Mouse (Mus musculus) thymus, adult 2 months (tissue): ENCODE results near the gene Olfr30. TPM values are rescaled to one million over a fixed set of nuclear protein-coding genes. Genes with fewer than 3 reads are reported as not detected.

Experiments
- DNase-seq: peaks from one replicate; pipeline ENCODE4 v3.0.0; 2021
- H3K27ac ChIP-seq: fragments of 200-500 bp; 2 replicates; pipeline ENCODE4 v1.5.1; 2012; ENCODE audit warnings: low read length, control low read depth; ENCODE audit not compliant: control insufficient read depth, insufficient read depth
- H3K27me3 ChIP-seq: fragments of 200-500 bp; 2 replicates; pipeline ENCODE4 v1.6.1; 2012; ENCODE audit warnings: mild to moderate bottlenecking, low read length, moderate library complexity, mixed read lengths; ENCODE audit not compliant: control insufficient read depth, insufficient read depth
- H3K36me3 ChIP-seq: fragments of 200-500 bp; 2 replicates; pipeline ENCODE4 v1.6.1; 2012; ENCODE audit warnings: mild to moderate bottlenecking, low read length, moderate library complexity; ENCODE audit not compliant: control insufficient read depth, insufficient read depth
- H3K4me1 ChIP-seq: fragments of 200-500 bp; replicated peaks from 2 replicates; pipeline ENCODE4 v1.6.1; 2012; ENCODE audit warnings: low read length; ENCODE audit not compliant: control insufficient read depth, insufficient read depth
- H3K4me3 ChIP-seq: fragments of 200-500 bp; 2 replicates; pipeline ENCODE4 v1.5.1; 2012; ENCODE audit warnings: mild to moderate bottlenecking, low read length, control low read depth, moderate library complexity; ENCODE audit not compliant: control insufficient read depth, insufficient read depth
- CTCF ChIP-seq: fragments of 200-500 bp; IDR thresholded peaks from 2 replicates; pipeline ENCODE4 v1.5.1; 2012; ENCODE audit warnings: mild to moderate bottlenecking, control low read depth, low read length, moderate library complexity, borderline replicate concordance; ENCODE audit not compliant: control insufficient read depth, poor library complexity, insufficient read depth; ENCODE audit errors: extremely low read depth
- POLR2A ChIP-seq: fragments of 200-500 bp; IDR thresholded peaks from 2 replicates; pipeline ENCODE4 v1.6.1; 2012; ENCODE audit warnings: mild to moderate bottlenecking, low read length, control low read depth, moderate library complexity; ENCODE audit not compliant: control insufficient read depth, poor library complexity, insufficient read depth; ENCODE audit errors: extremely low read depth
- WGBS: fragments of 180-500 bp; shearing (Covaris S2); methylation state at CpG from one replicate; pipeline ENCODE4 v1.1.7; 2018; 5-methylcytosine and 5-hydroxymethylcytosine counted together
- polyA plus RNA-seq: library from polyadenylated mRNA; depleted of rRNA; stranded (reverse); fragments of >200 nt; gene quantifications from 2 replicates; pipeline ENCODE4 v1.2.3, GENCODE M21; 2012; rRNA removed

The Olfr30 gene
- polyA plus RNA-seq, 1 experiment: 0.05 TPM

DNA sequence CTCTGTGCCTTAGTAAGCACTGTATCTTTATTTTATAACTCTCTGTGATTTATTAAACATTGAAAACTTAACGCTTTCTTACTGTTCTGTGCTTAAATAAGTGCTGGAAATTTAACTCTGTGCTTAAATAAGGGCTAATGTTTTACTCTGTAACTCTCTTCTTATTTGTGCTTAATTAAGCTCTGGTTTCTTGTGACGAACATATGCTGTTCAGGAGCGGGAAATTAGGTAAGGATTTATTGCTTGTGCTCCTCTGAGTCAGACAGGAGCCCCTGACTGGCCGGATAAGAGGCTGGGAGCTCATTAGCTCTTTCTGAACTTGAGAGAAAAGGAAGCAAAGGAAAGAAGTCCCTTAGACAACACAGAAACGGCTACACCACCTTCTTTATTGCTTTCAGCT is 24.2 kb downstream of the Olfr30 start:
- H3K4me1 ChIP-seq: peaks cover 10% of the 10 kb centered on the region
- 50% methylated on average over 5 of the region's 5 CpGs for WGBS
- no peaks in the 10 kb centered on the region for H3K27me3 ChIP-seq
- no peaks in the 10 kb centered on the region for H3K36me3 ChIP-seq
- no peak for TF ChIP-seq POLR2A
- TF ChIP-seq CTCF: no peak
- no peak overlapping the region for H3K4me3 ChIP-seq
- no peak for DNase-seq
- H3K27ac ChIP-seq: no peak overlapping the region

DNA sequence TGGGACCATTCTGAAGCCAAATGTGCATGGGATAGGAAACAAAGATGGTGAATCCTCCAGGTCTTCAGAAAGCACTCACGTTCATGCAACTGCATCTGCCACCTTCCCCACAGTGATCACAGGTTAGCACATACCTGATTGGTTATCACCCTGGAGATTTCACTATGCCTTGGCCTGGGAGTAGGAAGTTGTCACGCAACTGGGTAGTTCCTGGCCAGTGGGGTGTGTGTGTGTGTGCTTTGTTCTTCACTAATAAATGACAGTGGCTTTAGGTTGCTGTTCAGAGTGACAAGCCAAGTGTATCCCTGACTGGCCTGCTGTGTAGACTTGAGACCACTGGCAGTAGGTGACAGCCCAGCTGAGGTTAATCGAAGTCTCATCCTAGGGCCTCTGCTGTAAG is 29.8 kb downstream of the Olfr30 start, which contains the start of gene Gm12253:
TSS of gene Gm12253 (plus strand) at position 301 of the 400 bp plus-strand sequence.
- peaks cover 7% of the 10 kb centered on the region for H3K4me1 ChIP-seq
- no peak within 1 kb of the TSS for H3K4me3 ChIP-seq
- WGBS: 88% methylated on average over 3 of the region's 3 CpGs
- no peak within 1 kb of the TSS for H3K27ac ChIP-seq
- H3K36me3 ChIP-seq: no peaks in the 10 kb centered on the region
- TF ChIP-seq CTCF: no peak
- no peak for TF ChIP-seq POLR2A
- DNase-seq: no peak
- H3K27me3 ChIP-seq: no peaks in the 10 kb centered on the region

DNA sequence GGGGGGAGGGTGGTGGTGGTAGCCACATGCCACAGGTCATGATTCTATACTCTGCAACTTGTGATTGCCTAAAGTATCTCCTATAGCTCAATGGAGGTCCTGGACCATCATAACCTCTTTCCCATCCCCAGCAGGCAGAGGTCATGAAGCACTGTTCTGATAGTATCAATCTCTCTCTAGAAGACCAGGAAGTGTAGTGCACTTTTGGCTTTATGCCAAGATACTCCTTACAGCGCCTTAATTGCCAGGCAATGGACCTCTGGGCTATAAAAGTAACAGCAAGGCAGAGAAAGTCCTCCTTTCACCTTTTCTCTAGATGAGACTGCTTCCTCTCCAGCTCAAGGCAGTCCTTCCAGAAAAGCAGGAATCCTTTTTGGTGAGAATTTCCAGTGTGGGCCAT is 41.3 kb downstream of the Olfr30 start, which contains the start of gene 1810065E05Rik:
TSS of gene 1810065E05Rik (plus strand) at position 297 of the 400 bp plus-strand sequence.
- Histone ChIP-seq H3K4me1 (no peaks in the 10 kb centered on the region), H3K36me3 (no peaks in the 10 kb centered on the region), H3K27ac (no peak within 1 kb of the TSS), H3K4me3 (no peak within 1 kb of the TSS), H3K27me3 (no peaks in the 10 kb centered on the region)
- 49% methylated on average over 1 of the region's 1 CpGs for WGBS
- TF ChIP-seq CTCF (no peak), POLR2A (no peak)
- DNase-seq: no peak

DNA sequence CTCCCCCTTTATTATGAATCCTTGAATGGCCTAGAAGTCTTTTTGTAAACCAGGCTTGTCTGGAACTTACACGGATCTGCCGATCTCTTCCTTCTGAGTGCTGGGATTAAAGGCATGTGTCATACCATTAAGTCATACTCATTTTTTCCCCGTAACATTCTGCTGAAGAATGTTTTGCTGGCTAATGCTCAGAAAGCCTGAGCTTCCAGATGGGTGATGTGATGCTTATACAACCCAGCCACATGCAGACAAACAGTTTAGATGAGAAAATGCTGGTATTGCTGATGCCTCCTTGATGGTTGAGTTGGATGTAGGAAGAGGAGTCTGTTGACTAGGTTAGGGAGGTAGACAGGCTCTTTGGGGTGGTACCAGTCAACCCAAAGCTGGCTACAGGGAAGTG is 43.7 kb downstream of the Olfr30 start:
- no peak for TF ChIP-seq CTCF
- TF ChIP-seq POLR2A: no peak
- no peaks in the 10 kb centered on the region for H3K4me1 ChIP-seq
- H3K36me3 ChIP-seq: no peaks in the 10 kb centered on the region
- no peak overlapping the region for H3K27ac ChIP-seq
- no peak for DNase-seq
- no peaks in the 10 kb centered on the region for H3K27me3 ChIP-seq
- no peak overlapping the region for H3K4me3 ChIP-seq
- WGBS: 82% methylated on average over 3 of the region's 3 CpGs

DNA sequence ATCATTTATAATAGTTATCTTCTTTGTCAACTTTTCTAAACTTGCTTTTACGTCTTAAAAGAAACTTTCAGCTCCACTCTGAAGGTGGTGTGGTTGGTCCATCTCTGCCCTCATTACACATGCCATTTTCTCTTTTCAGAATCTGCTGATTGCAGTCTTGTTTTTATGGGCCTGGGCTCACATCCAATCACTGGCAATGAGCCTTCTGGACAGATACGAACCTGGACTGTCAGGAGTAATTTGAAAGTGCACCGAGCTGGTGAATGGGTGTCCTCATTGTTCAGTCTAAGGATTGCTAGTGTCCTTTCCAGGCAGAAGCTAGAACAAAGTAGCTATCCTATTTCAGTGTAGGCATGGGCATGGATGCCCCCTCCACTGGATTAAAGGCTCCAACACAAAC is 54.0 kb downstream of the Olfr30 start:
- Histone ChIP-seq H3K36me3 (no peaks in the 10 kb centered on the region), H3K4me1 (no peaks in the 10 kb centered on the region), H3K4me3 (no peak overlapping the region), H3K27ac (no peak overlapping the region), H3K27me3 (no peaks in the 10 kb centered on the region)
- 83% methylated on average over 3 of the region's 3 CpGs for WGBS
- TF ChIP-seq CTCF: no peak
- TF ChIP-seq POLR2A: no peak
- no peak for DNase-seq

Other genes starting within 250 kb of the Olfr30 start
- gene 4930438A08Rik, start 187.5 kb downstream of the Olfr30 start, polyA plus RNA-seq: 0.07 and 0.29 TPM in 2 replicates
- gene Zfp692, start 155.2 kb downstream of the Olfr30 start, polyA plus RNA-seq: 42.1 and 49.7 TPM in 2 replicates
- 54.1 and 54.5 TPM in 2 replicates for gene Zfp672, start 131.9 kb downstream of the Olfr30 start, polyA plus RNA-seq
- 41.3 and 43.3 TPM in 2 replicates for gene Sh3bp5l, start 131.5 kb downstream of the Olfr30 start, polyA plus RNA-seq
- gene Lypd8, start 83.2 kb downstream of the Olfr30 start, polyA plus RNA-seq: 26.2 and 31.5 TPM in 2 replicates
- 0.77 and 0.92 TPM in 2 replicates for gene 1810065E05Rik, start 41.2 kb downstream of the Olfr30 start, polyA plus RNA-seq
- gene Gm12253, start 29.7 kb downstream of the Olfr30 start, polyA plus RNA-seq: 0.36 and 0.42 TPM in 2 replicates
- gene Lypd9, start 9.3 kb downstream of the Olfr30 start, polyA plus RNA-seq: not detected in 2 replicates
- 0.03 TPM in 1 of 2 replicates, not detected in the other for gene Olfr332, start 30.3 kb upstream of the Olfr30 start, polyA plus RNA-seq
- gene Olfr331, start 40.3 kb upstream of the Olfr30 start, polyA plus RNA-seq: not detected in 2 replicates
- 0.29 and 0.50 TPM in 2 replicates for gene Olfr330, start 72.6 kb upstream of the Olfr30 start, polyA plus RNA-seq
- gene Olfr329-ps, start 84.2 kb upstream of the Olfr30 start, polyA plus RNA-seq: 0.11 and 0.51 TPM in 2 replicates
- 0.10 TPM in 1 of 2 replicates, not detected in the other for gene Olfr328, start 93.4 kb upstream of the Olfr30 start, polyA plus RNA-seq
- gene Olfr224, start 108.3 kb upstream of the Olfr30 start, polyA plus RNA-seq: 0.27 and 0.69 TPM in 2 replicates
- 0.32 TPM in 1 of 2 replicates, not detected in the other for gene Olfr325, start 115.5 kb upstream of the Olfr30 start, polyA plus RNA-seq
- not detected in 2 replicates for gene Olfr324, start 132.8 kb upstream of the Olfr30 start, polyA plus RNA-seq
- 3.7 and 5.3 TPM in 2 replicates for gene 2210407C18Rik, start 153.8 kb upstream of the Olfr30 start, polyA plus RNA-seq
- 0.58 TPM in 1 of 2 replicates, not detected in the other for gene Olfr323, start 168.2 kb upstream of the Olfr30 start, polyA plus RNA-seq
- 0.59 and 0.75 TPM in 2 replicates for gene Trim58, start 178.2 kb upstream of the Olfr30 start, polyA plus RNA-seq
- 0.07 TPM in 1 of 2 replicates, not detected in the other for gene Olfr322, start 196.5 kb upstream of the Olfr30 start, polyA plus RNA-seq
- gene Olfr320, start 218.8 kb upstream of the Olfr30 start, polyA plus RNA-seq: not detected in 2 replicates
- not detected in 2 replicates for gene Olfr319, start 236.9 kb upstream of the Olfr30 start, polyA plus RNA-seq